Mouse (Mus musculus): Measurements from ENCODE around the gene Asprv1. TPM values are rescaled to one million over a fixed set of nuclear protein-coding genes. Genes with fewer than 3 reads are reported as not detected.

The Asprv1 gene
- polyA plus RNA-seq, 1 experiment from 2014 or later = 0.42 TPM

- Histone ChIP-seq H3K4me3 (ENCODE audit: low read depth, low read length) (no peak overlapping the region), H3K27me3 (ENCODE audit: insufficient read depth, low read length) (no peaks in the 10 kb centered on the region), H3K27ac (ENCODE audit: low read depth) (peak overlapping the region; percentile 42; the same call in 1 of the 2 replicates), H3K4me1 (ENCODE audit: insufficient read depth) (no peaks in the 10 kb centered on the region), H3K4me2 (no peak overlapping the region), H3K9me3 (ENCODE audit: low read depth, low read length) (no peaks in the 10 kb centered on the region), H3K9ac (no peak overlapping the region), H3K36me3 (ENCODE audit: insufficient read depth) (no peaks in the 10 kb centered on the region)
- DNase-seq (no peak), ATAC-seq (ENCODE audit: insufficient read depth) (peak; percentile 59)
- no peak for TF ChIP-seq CTCF (IDR thresholded peaks at IDR 0.05; ENCODE audit: low read depth)
- 78% methylated on average over 18 of the region's 18 CpGs for WGBS
These were observed 11.5 kb downstream of the Asprv1 start for GRCm38 (mm10) chr6:86639180-86640160.

DNA sequence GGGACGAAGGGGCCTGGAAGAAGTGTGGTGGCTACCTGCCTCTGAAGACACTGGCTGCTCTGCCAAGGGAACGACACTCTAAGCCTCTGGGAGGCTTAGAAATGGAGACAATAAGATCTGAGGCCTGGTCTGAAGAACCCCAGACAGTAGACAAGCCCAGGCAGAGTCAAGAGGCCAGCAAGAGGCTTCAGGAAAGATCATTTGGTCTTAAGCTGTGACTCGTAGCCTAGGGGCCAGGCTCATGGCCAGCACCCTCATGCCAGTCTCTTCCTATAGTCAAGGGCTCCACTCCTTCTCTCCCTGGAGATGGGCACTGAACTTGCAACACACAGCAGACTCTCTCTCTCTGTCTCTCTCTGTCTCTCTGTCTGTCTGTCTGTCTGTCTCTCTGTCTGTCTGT lies 12.2 kb downstream of the Asprv1 start:
- H3K27ac ChIP-seq (ENCODE audit: low read depth) = peak overlapping the region; percentile 24; the same call in 1 of the 2 replicates
- ATAC-seq (ENCODE audit: insufficient read depth) = no peak
- no peaks in the 10 kb centered on the region for H3K27me3 ChIP-seq (ENCODE audit: insufficient read depth, low read length)
- H3K36me3 ChIP-seq (ENCODE audit: insufficient read depth) = no peaks in the 10 kb centered on the region
- H3K4me3 ChIP-seq (ENCODE audit: low read depth, low read length) = no peak overlapping the region
- no peak overlapping the region for H3K9ac ChIP-seq
- no peaks in the 10 kb centered on the region for H3K4me1 ChIP-seq (ENCODE audit: insufficient read depth)
- 75% methylated on average over 3 of the region's 3 CpGs for WGBS
- no peak overlapping the region for H3K4me2 ChIP-seq
- no peak for TF ChIP-seq CTCF (IDR thresholded peaks at IDR 0.05; ENCODE audit: low read depth)
- no peaks in the 10 kb centered on the region for H3K9me3 ChIP-seq (ENCODE audit: low read depth, low read length)
- no peak for DNase-seq

- no peaks in the 10 kb centered on the region for H3K9me3 ChIP-seq (ENCODE audit: low read depth, low read length)
- H3K27me3 ChIP-seq (ENCODE audit: insufficient read depth, low read length) = no peaks in the 10 kb centered on the region
- DNase-seq = no peak
- 82% methylated on average over 8 of the region's 8 CpGs for WGBS
- TF ChIP-seq CTCF (IDR thresholded peaks at IDR 0.05; ENCODE audit: low read depth) = no peak
- no peak overlapping the region for H3K27ac ChIP-seq (ENCODE audit: low read depth)
- H3K36me3 ChIP-seq (ENCODE audit: insufficient read depth) = no peaks in the 10 kb centered on the region
- no peaks in the 10 kb centered on the region for H3K4me1 ChIP-seq (ENCODE audit: insufficient read depth)
- no peak overlapping the region for H3K4me2 ChIP-seq
- H3K4me3 ChIP-seq (ENCODE audit: low read depth, low read length) = no peak overlapping the region
- no peak for ATAC-seq (ENCODE audit: insufficient read depth)
- H3K9ac ChIP-seq = no peak overlapping the region
These were observed 12.8 kb downstream of the Asprv1 start for GRCm38 (mm10) chr6:86640776-86641175.

- H3K36me3 ChIP-seq (ENCODE audit: insufficient read depth) = no peaks in the 10 kb centered on the region
- no peak for DNase-seq
- ATAC-seq (ENCODE audit: insufficient read depth) = no peak
- 61% methylated on average over 8 of the region's 8 CpGs for WGBS
- H3K9me3 ChIP-seq (ENCODE audit: low read depth, low read length) = no peaks in the 10 kb centered on the region
- H3K27me3 ChIP-seq (ENCODE audit: insufficient read depth, low read length) = no peaks in the 10 kb centered on the region
- H3K9ac ChIP-seq = no peak overlapping the region
- H3K4me3 ChIP-seq (ENCODE audit: low read depth, low read length) = no peak overlapping the region
- H3K27ac ChIP-seq (ENCODE audit: low read depth) = no peak overlapping the region
- no peak overlapping the region for H3K4me2 ChIP-seq
- no peaks in the 10 kb centered on the region for H3K4me1 ChIP-seq (ENCODE audit: insufficient read depth)
- TF ChIP-seq CTCF (IDR thresholded peaks at IDR 0.05; ENCODE audit: low read depth) = no peak
These were observed 13.8 kb downstream of the Asprv1 start for GRCm38 (mm10) chr6:86641716-86642115.

DNA sequence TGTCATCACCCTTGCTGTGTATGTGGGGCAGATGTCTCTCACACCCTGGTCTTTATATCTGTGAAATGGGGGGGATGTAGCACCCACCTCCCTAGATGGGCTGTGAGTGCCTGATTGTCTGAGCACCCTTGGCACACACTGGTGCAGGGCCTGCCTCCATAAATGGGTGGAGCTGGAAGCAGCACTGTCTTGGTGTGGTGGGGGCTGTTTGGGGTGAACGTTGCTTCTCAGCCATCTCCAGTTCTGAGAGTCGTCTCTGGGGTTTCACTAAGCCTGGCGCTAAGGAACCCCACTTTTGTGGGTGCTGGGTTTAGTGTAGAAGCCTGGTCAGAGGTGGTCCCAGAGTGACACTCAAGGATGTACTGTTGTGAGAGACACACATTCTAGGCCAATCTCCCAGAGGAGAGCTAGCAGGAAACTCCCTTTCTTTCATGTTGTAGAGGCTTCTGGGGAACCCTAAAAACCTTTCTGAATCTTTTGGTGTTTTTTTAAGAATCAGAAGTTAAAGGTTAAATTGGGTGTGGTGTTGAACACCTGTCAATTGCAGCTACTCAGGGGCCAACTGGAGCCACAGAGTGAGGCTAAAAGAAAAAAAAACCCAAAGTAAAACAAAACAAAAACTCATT lies 16.9 kb downstream of the Asprv1 start:
- no peak overlapping the region for H3K4me2 ChIP-seq
- 83% methylated on average over 3 of the region's 3 CpGs for WGBS
- ATAC-seq (ENCODE audit: insufficient read depth) = no peak

GRCm38 (mm10) chr6:86645551-86645950 lies 17.6 kb downstream of the Asprv1 start:
- no peak for TF ChIP-seq CTCF (IDR thresholded peaks at IDR 0.05; ENCODE audit: low read depth)
- Histone ChIP-seq H3K4me2 (no peak overlapping the region), H3K4me3 (ENCODE audit: low read depth, low read length) (no peak overlapping the region), H3K9me3 (ENCODE audit: low read depth, low read length) (no peaks in the 10 kb centered on the region), H3K9ac (no peak overlapping the region), H3K36me3 (ENCODE audit: insufficient read depth) (peaks cover 12% of the 10 kb centered on the region; the same call in 1 of the 2 replicates), H3K4me1 (ENCODE audit: insufficient read depth) (no peaks in the 10 kb centered on the region), H3K27ac (ENCODE audit: low read depth) (no peak overlapping the region), H3K27me3 (ENCODE audit: insufficient read depth, low read length) (no peaks in the 10 kb centered on the region)
- WGBS = 64% methylated on average over 4 of the region's 4 CpGs
- no peak for ATAC-seq (ENCODE audit: insufficient read depth)
- no peak for DNase-seq

More for the DNA sequence above, 16.9 kb downstream of the Asprv1 start:
- Histone ChIP-seq H3K36me3 (ENCODE audit: insufficient read depth) (peaks cover 6% of the 10 kb centered on the region; the same call in 1 of the 2 replicates), H3K27ac (ENCODE audit: low read depth) (no peak overlapping the region), H3K9ac (no peak overlapping the region), H3K27me3 (ENCODE audit: insufficient read depth, low read length) (no peaks in the 10 kb centered on the region), H3K4me1 (ENCODE audit: insufficient read depth) (no peaks in the 10 kb centered on the region), H3K4me3 (ENCODE audit: low read depth, low read length) (no peak overlapping the region), H3K9me3 (ENCODE audit: low read depth, low read length) (no peaks in the 10 kb centered on the region)
- no peak for TF ChIP-seq CTCF (IDR thresholded peaks at IDR 0.05; ENCODE audit: low read depth)
- no peak for DNase-seq

- Histone ChIP-seq H3K27me3 (ENCODE audit: insufficient read depth, low read length) (no peaks in the 10 kb centered on the region), H3K4me1 (ENCODE audit: insufficient read depth) (no peaks in the 10 kb centered on the region), H3K4me3 (ENCODE audit: low read depth, low read length) (no peak overlapping the region), H3K4me2 (no peak overlapping the region), H3K9ac (no peak overlapping the region), H3K9me3 (ENCODE audit: low read depth, low read length) (no peaks in the 10 kb centered on the region), H3K36me3 (ENCODE audit: insufficient read depth) (peaks cover 17% of the 10 kb centered on the region), H3K27ac (ENCODE audit: low read depth) (no peak overlapping the region)
- ATAC-seq (ENCODE audit: insufficient read depth) = no peak
- 69% methylated on average over 7 of the region's 7 CpGs for WGBS
- DNase-seq = no peak
- TF ChIP-seq CTCF (IDR thresholded peaks at IDR 0.05; ENCODE audit: low read depth) = no peak
These were observed 18.2 kb downstream of the Asprv1 start for GRCm38 (mm10) chr6:86646143-86646542.
